Mouse (Mus musculus): ENCODE data around the gene Nsmce4a.

Gene Nsmce4a

DNA sequence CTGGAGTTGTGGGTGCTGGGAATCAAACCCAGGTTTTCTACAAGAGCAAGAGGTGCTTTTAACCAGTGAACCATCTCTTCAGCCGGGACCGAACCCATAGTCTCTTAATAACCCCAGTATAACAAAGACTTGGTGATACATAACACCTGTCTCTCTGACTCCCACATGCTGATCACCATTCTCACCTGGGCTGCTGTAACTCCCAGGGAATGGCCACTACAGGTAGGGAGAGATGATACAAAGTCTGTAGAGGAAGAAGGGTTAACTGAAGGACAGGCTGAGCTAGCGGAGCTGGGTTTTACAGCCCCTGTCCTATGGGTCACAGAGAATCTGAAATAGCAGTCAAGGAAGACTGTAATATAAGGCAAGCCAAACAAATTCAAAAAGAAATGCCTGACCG lies 29.7 kb downstream of the Nsmce4a start:
- in situ Hi-C loops (cut with MboI; ENCODE audit: unreplicated experiment in 2 of 2) = loop anchor here (10.0 to 25.0 kb wide), 4 partner anchors 222 to 1019 kb away; partner anchors contain the start of genes 2310057M21Rik (in 1 of the 2), Bub3 (in 1 of the 2), Plekha1 (in 1 of the 2) and Pstk (in 1 of the 2)

- in situ Hi-C loops (cut with MboI; ENCODE audit: unreplicated experiment in 2 of 2) = loop anchor here (10.0 to 25.0 kb wide), 4 partner anchors 225 to 1022 kb away; partner anchors contain the start of genes 2310057M21Rik (in 1 of the 2), Bub3 (in 1 of the 2), Plekha1 (in 1 of the 2) and Pstk (in 1 of the 2)
Observed at GRCm38 (mm10) chr7:130540176-130540575, 32.7 kb downstream of the Nsmce4a start.

DNA sequence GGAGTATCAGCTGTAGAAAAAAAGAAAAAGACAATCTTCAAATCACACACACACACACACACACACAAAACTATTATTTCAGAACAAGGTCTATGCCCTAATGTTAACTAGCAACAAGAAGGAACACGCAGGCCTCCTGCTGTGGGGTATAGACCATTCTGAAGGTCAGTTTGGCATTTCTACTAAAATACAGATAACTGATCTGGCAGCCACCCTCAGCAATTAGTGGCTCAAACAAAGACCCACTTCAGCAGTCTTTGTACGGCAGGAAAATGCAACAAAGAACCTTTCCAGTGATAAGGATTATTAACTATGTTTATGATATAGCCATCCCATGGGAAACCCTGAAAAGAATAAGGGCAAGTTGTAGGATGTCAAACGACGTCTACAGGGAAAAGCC lies 35.9 kb downstream of the Nsmce4a start:
- in situ Hi-C loops (cut with MboI; ENCODE audit: unreplicated experiment in 2 of 2) = loop anchor here (25.0 kb wide), 3 partner anchors 325 to 1025 kb away; partner anchors contain the start of genes 2310057M21Rik (in 1 of the 2), Bub3 (in 1 of the 2), Plekha1 (in 1 of the 2) and Pstk (in 1 of the 2)

DNA sequence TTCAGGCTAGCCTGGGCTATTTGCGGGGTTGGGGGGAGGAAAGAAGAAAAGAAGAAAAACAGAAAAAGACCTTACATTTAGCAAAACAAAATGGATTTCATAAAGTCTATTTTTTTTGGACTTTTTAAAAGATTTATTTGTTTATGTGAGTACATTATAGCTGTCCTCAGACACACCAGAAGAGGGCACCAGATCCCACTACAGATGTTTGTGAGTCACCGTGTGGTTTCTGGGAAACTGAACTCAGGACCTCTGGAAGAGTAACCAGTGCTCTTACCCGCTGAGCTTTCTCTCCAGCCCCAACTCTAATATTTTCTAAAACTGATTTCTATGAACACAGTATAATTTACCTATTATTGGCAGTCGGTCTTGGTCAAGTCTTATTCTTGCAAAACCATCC lies 37.7 kb downstream of the Nsmce4a start:
- in situ Hi-C loops (cut with MboI; ENCODE audit: unreplicated experiment in 2 of 2) = loop anchor here (25.0 kb wide), 3 partner anchors 327 to 1027 kb away; partner anchors contain the start of genes 2310057M21Rik (in 1 of the 2), Bub3 (in 1 of the 2), Plekha1 (in 1 of the 2) and Pstk (in 1 of the 2)

GRCm38 (mm10) chr7:130533316-130534260 lies 39.3 kb downstream of the Nsmce4a start:
- in situ Hi-C loops (cut with MboI; ENCODE audit: unreplicated experiment in 2 of 2) = loop anchor here (5.0 to 25.0 kb wide), 4 partner anchors 229 to 1029 kb away; partner anchors contain the start of genes 2310057M21Rik (in 1 of the 2), Bub3 (in 1 of the 2), Plekha1 (in 1 of the 2) and Pstk (in 1 of the 2)

DNA sequence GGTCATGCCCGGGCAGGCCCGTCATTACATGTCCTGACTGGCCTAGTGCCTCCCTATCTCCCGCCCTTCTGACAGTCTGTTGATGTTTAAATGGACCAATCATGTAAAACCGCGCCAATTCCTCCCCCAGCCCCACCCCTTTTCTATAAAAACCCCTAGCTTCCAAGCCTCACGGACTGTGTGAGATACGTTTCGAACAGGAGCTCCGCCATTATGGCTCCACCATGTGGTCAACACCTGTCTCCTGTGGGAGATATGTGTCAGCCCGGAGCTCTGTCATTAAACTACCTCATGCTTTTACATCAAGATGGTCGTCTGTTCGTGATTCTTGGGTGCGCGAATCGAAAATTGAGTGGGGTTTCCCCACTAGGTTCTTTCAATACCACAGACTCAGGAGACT lies 41.8 kb downstream of the Nsmce4a start:
- in situ Hi-C loops (cut with MboI; ENCODE audit: unreplicated experiment in 2 of 2) = loop anchor here (5.0 to 25.0 kb wide), 4 partner anchors 231 to 1031 kb away; partner anchors contain the start of genes 2310057M21Rik (in 1 of the 2), Bub3 (in 1 of the 2), Plekha1 (in 1 of the 2) and Pstk (in 1 of the 2)

DNA sequence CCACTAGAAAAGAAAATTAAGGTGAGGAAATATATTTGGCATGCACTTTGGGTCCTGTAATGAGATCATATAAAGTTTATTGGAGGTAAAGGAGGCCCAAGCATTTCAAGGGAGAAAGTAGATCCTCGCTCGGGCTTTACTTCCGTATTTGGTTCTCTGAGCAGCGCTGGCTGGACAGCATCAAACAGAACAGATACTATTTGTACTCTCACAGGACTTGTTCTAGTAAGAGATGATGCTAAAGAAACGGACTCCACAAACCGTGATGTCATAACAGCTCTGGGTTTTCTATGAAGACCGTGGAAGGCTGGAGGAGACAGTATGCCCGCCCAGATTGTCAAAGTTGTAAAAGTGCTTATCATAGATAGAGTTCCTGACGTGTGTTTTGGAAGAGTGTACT lies 45.6 kb downstream of the Nsmce4a start:
- in situ Hi-C loops (cut with MboI; ENCODE audit: unreplicated experiment in 2 of 2) = loop anchor here (10.0 to 25.0 kb wide), 4 partner anchors 335 to 1035 kb away; partner anchors contain the start of genes 2310057M21Rik (in 1 of the 2), Bub3 (in 1 of the 2), Plekha1 (in 1 of the 2) and Pstk (in 1 of the 2)

DNA sequence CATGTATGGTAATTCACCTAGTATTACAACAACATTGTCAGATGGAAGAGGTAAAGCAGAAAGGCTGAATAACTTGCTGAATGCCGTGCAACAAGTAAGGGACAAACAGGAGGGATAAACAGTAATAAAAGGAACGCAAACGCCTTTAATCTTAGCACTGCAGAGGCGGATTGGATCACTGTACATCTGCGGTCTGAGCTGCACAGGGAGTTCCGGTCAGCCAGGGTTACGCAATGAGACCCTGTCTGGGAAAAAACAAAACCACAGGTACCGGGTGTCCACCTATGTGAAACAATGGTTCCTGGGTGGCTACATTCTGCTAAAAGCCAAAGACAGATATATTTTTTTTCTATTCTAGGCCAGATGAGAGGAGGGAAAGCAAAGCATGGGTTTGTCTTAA lies 49.5 kb downstream of the Nsmce4a start:
- in situ Hi-C loops (cut with MboI; ENCODE audit: unreplicated experiment in 2 of 2) = loop anchor here in 1 of 2 experiments (10.0 to 25.0 kb wide), 2 partner anchors 1031 to 1689 kb away; no protein-coding TSS in a partner anchor

GRCm38 (mm10) chr7:130520812-130521422 lies 52.0 kb downstream of the Nsmce4a start:
- in situ Hi-C loops (cut with MboI; ENCODE audit: unreplicated experiment in 2 of 2) = loop anchor here in 1 of 2 experiments (10.0 to 25.0 kb wide), 2 partner anchors 1034 to 1691 kb away; no protein-coding TSS in a partner anchor

DNA sequence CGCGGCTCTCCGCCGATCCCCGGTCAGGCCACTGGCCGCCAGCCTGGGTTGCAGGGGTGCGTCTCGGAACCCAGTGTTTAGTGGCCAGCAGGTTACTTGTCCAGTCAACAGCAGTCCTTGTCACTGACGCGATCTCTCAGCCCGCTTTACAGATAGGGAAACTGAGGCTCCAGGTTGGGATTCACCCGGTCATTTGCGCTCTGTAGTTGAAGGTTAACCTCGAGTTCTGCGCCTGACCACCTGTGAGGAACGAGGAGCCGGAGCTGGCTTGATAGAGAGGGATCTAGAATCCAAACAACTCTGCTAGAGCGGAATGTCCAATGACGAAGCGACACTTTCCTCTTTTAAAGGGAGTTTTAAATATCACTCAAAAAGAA lies 52.9 kb downstream of the Nsmce4a start, which contains the start of gene Ate1:
TSS of gene Ate1 (minus strand) at position 321 of the 377 bp plus-strand sequence.
- in situ Hi-C loops (cut with MboI; ENCODE audit: unreplicated experiment in 2 of 2) = loop anchor here in 1 of 2 experiments (10.0 to 25.0 kb wide), 2 partner anchors 1035 to 1692 kb away; no protein-coding TSS in a partner anchor

GRCm38 (mm10) chr7:130519096-130520048 lies 53.5 kb downstream of the Nsmce4a start:
- in situ Hi-C loops (cut with MboI; ENCODE audit: unreplicated experiment in 2 of 2) = loop anchor here in 1 of 2 experiments (10.0 to 25.0 kb wide), 3 partner anchors 845 to 1693 kb away; partner anchors contain the start of gene 2310057M21Rik

DNA sequence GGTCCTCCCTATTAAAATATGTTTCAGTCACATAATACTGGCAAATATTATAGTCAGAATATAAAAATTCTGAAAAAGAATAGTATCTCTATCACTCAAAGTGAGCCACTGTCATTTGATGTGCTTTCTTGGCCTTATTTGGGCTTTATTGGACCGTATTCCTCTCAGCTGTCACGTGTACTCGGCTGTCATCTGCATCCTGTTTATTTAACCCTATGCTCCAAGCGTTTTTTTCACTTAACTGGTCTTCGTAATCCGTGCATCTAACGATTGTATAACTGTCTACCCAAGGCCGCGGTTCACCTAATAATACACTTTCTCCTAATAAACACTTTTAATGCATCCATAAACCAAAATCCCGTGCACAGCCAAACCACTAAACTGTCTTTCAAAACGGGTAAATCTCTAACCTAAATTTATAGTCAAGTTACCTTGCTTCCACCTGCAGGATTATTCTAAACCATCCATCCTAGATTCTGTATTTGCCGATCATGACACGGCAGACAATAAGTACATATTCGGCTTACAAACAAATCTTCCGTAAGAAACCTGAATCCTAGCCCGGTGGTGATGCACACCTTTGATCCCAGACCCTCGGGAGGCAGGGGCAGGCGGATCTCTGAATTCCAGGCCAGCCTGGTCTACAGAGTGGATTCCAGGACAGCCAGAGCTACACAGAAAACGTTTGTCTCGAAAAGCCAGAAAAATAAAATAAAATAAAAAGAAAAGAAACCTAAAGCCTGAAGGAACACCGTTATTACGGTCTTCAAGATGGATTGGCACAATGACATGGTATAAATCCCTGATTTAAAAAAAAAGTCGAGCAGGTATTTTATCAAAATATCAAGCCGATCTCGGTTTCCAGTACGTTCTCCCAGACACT lies 54.5 kb downstream of the Nsmce4a start:
- in situ Hi-C loops (cut with MboI; ENCODE audit: unreplicated experiment in 2 of 2) = loop anchor here in 1 of 2 experiments (10.0 to 25.0 kb wide), 2 partner anchors 846 to 1694 kb away; partner anchors contain the start of gene 2310057M21Rik

GRCm38 (mm10) chr7:130510243-130510642 lies 62.7 kb downstream of the Nsmce4a start:
- in situ Hi-C loops (cut with MboI; ENCODE audit: unreplicated experiment in 2 of 2) = loop anchor here in 1 of 2 experiments (10.0 to 25.0 kb wide), 2 partner anchors 855 to 1702 kb away; partner anchors contain the start of gene 2310057M21Rik

- in situ Hi-C loops (cut with MboI; ENCODE audit: unreplicated experiment in 2 of 2) = loop anchor here in 1 of 2 experiments (25.0 kb wide), 1 partner anchor 1709 kb away; no protein-coding TSS in a partner anchor
Observed at GRCm38 (mm10) chr7:130503006-130503405, 69.9 kb downstream of the Nsmce4a start.

- in situ Hi-C loops (cut with MboI; ENCODE audit: unreplicated experiment in 2 of 2) = loop anchor here in 1 of 2 experiments (25.0 kb wide), 1 partner anchor 1711 kb away; no protein-coding TSS in a partner anchor
Observed at GRCm38 (mm10) chr7:130501499-130501898, 71.4 kb downstream of the Nsmce4a start.

GRCm38 (mm10) chr7:130493346-130493745 lies 79.6 kb downstream of the Nsmce4a start:
- in situ Hi-C loops (cut with MboI; ENCODE audit: unreplicated experiment in 2 of 2) = loop anchor here in 1 of 2 experiments (25.0 kb wide), 1 partner anchor 1731 kb away; no protein-coding TSS in a partner anchor

DNA sequence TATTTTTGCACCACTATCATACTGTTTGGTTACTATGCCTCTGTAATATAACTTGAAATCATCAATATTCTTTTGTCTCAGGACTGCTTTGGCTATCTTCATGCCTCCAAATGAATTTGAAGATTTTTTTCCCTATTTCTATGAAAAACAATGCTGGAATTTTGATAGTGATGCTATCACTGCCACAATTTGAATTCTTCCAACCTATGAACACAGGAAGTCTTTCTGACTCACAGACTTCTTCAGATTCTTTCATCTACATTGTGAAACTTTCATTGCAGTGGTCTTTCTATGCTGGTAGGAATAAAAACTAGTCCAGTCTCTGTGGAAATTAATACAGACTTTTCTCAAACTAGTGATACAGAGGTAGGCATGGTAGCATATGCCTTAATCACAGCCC lies 80.9 kb downstream of the Nsmce4a start:
- in situ Hi-C loops (cut with MboI; ENCODE audit: unreplicated experiment in 2 of 2) = loop anchor here in 1 of 2 experiments (25.0 kb wide), 1 partner anchor 1730 kb away; no protein-coding TSS in a partner anchor
